Mouse (Mus musculus) spleen, postnatal 36 days (tissue): ENCODE data around the gene Accsl.
A peak's percentile ranks its signal among the peaks of the same experiment; 100 is the strongest.

Source experiments
- DNase-seq, 2 experiments: peaks; one replicate each; pipeline ENCODE4 v3.0.0; 2022; ENCODE audit warnings: low spot score in 2 of 2, mixed read lengths in 1 of 2

The Accsl gene

DNA sequence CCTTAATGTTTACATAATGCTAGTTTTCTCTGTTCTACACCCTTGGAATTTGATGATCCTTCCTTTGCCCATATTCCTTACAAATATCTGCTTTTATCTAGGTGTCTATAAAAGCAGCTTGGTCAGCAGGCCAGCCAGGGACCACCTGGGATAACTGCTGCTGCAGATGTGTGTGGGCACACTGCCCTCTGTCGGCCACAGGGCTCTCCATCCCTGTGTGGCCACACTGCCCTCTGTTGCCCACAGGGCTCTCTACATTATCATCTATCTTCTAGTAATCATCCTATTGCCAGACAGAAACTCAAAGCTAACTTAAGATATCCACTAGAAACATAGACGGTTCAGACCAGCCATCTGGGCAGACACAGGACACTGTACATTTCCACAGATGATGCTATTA is 59.0 kb downstream of the Accsl start:
- peak in 1 of 2 experiments; percentile 13 for DNase-seq

DNA sequence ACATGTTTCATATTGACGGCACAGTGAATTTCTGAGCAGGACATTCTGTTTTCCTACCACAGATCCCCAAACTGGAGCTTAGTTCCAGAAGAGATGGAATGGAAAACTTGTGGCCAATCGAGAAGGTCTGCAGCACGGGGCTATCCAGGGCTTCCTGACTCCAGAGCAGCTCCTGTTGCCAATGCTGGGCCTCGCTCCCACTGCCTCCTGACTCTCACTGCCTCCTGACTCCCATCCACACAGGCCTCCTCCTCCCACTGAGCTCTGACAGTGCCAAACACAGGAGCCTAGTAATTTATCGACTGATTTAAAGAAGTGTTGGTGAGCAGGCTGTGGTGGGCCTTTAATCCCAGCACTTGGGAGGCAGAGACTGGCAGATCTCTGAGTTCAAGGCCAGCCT is 60.9 kb downstream of the Accsl start:
- DNase-seq = no peak

DNA sequence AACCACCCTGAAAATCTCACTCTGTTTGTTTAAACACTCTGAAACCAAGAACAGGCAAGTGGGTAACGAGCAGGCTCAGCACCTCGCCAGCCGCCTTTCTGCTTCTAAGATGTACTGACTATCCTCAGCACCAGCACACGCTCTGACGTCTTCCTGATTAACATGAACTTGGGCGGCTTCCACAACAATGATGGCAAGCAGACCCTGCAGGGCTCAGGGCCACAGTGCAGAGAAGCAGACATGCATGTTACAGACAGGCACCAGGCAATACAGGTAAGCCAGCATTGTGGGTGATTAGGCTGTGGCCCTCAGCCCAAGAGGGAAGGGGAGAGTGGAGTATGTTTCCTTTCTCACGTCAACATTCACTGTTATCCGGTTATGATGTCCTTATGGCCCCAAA is 61.5 kb downstream of the Accsl start:
- no peak for DNase-seq

DNA sequence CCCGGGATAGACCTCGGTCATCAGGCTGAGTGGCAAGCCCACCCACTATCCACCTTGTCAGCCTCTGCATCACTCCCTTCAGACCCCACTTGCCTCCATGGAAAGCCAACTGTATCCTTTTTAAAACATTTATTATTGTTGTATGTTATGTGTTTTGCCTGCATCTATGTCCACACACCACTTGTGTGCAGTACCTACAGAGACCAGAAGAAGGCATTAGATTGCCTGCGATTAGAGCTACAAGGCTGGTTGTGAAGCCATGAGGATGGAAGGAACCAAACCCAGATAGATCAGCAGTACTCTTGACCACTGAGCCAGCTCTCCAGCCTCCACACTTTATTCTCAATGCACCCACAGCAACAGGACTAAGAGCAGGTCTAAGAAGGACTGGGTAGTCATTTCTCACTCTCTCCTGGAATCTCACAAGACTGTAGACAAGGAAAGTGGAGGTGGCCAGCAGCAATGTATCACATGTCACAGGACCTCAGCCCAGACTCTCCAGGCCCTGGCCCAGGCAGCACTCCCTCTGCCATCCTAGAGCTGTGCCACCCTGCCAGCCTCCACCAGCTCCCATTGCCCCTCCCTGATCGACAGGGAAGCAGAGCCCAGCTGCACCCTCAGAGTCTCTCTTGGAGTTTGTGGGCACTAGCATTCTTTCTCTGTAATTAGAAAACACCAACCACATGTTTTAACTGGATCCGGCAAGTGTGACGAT is 62.3 kb downstream of the Accsl start:
- DNase-seq = no peak

DNA sequence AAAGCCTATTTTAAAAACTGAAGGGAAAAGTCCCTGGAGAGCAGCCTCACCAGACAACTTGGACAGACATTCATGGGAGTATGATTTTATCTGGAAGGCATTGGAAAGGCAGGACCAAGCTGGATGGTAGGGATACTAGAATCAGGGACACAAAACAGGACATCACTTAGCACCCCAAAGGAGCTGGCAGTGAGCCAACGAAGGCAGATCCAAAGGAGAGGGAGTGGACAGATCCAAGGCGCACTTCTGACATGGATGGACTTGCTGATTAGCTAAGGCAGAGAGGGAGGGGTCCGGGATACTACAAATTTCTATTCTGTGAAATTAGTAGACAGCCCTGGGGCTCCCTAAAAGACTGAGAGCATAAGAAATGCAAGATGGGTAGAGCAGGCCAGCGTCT is 63.4 kb downstream of the Accsl start:
- no peak for DNase-seq
